Mouse (Mus musculus): ENCODE results near the gene Fam83f. TPM values are rescaled to one million over a fixed set of nuclear protein-coding genes. Genes with fewer than 3 reads are reported as not detected.

Gene Fam83f
- total and polyA plus RNA-seq, 3 experiments = not detected

- Histone ChIP-seq H3K9me3 (replicated peaks; ENCODE audit: insufficient read depth, low read length) (no peaks in the 10 kb centered on the region), H3K27ac (ENCODE audit: control insufficient read depth, low read depth, low read length) (no peak overlapping the region), H3K9ac (ENCODE audit: control insufficient read depth, low read depth, low read length, poor library complexity, severe bottlenecking) (no peak overlapping the region), H3K4me3 (ENCODE audit: control insufficient read depth in 1 of 2, insufficient read depth in 1 of 2, low read depth in 2 of 2, low read length in 2 of 2) (no peak overlapping the region), H3K79me2 (ENCODE audit: control insufficient read depth, insufficient read depth, low read length, poor library complexity) (no peaks in the 10 kb centered on the region), H3K36me3 (ENCODE audit: control insufficient read depth in 1 of 2, insufficient read depth in 2 of 2, low read length in 2 of 2) (no peaks in the 10 kb centered on the region), H3K27me3 (ENCODE audit: control insufficient read depth in 1 of 2, insufficient read depth in 2 of 2, low read length in 2 of 2) (peaks cover 6 to 9% of the 10 kb centered on the region in 2 experiments; a peak in 3 of 4 replicates), H3K4me1 (ENCODE audit: control insufficient read depth in 1 of 2, insufficient read depth in 2 of 2, low read length in 2 of 2) (no peaks in the 10 kb centered on the region)
- no peak for DNase-seq (ENCODE audit: low read depth, low spot score)
- TF ChIP-seq USF1 (IDR thresholded peaks at IDR 0.05; ENCODE audit: low read depth, low read length) (no peak), POLR2AphosphoS5 (IDR thresholded peaks at IDR 0.05; ENCODE audit: borderline replicate concordance, low read depth, low read length) (no peak), USF2 (IDR thresholded peaks at IDR 0.05; ENCODE audit: borderline replicate concordance in 1 of 2, insufficient read depth in 1 of 2, low read depth in 1 of 2, low read length in 2 of 2) (no peak), UBTF (IDR thresholded peaks at IDR 0.05; ENCODE audit: borderline replicate concordance, insufficient read depth, low read depth, low read length) (no peak), ZKSCAN1 (IDR thresholded peaks at IDR 0.05; ENCODE audit: low read depth, low read length) (no peak), E2F4 (IDR thresholded peaks at IDR 0.05; ENCODE audit: borderline replicate concordance, low read depth, low read length) (no peak), TCF12 (IDR thresholded peaks at IDR 0.05; ENCODE audit: low read depth, low read length) (no peak), SIN3A (IDR thresholded peaks at IDR 0.05; ENCODE audit: low read length) (no peak), JUND (IDR thresholded peaks at IDR 0.05; ENCODE audit: low read depth, low read length) (no peak), MAFK (IDR thresholded peaks at IDR 0.05; ENCODE audit: borderline replicate concordance, low read depth, low read length) (no peak), POLR2AphosphoS2 (IDR thresholded peaks at IDR 0.05; ENCODE audit: low read length) (no peak)
Measured at GRCm38 (mm10) chr15:80658815-80659471, 12.7 kb upstream of the Fam83f start.

GRCm38 (mm10) chr15:80660963-80661362 is 10.7 kb upstream of the Fam83f start:
- Histone ChIP-seq H3K27ac (ENCODE audit: control insufficient read depth, low read depth, low read length) (no peak overlapping the region), H3K9ac (ENCODE audit: control insufficient read depth, low read depth, low read length, poor library complexity, severe bottlenecking) (no peak overlapping the region), H3K4me1 (ENCODE audit: control insufficient read depth in 1 of 2, insufficient read depth in 2 of 2, low read length in 2 of 2) (no peaks in the 10 kb centered on the region), H3K4me3 (ENCODE audit: control insufficient read depth in 1 of 2, insufficient read depth in 1 of 2, low read depth in 2 of 2, low read length in 2 of 2) (no peak overlapping the region), H3K9me3 (replicated peaks; ENCODE audit: insufficient read depth, low read length) (no peaks in the 10 kb centered on the region), H3K36me3 (ENCODE audit: control insufficient read depth in 1 of 2, insufficient read depth in 2 of 2, low read length in 2 of 2) (no peaks in the 10 kb centered on the region), H3K79me2 (ENCODE audit: control insufficient read depth, insufficient read depth, low read length, poor library complexity) (no peaks in the 10 kb centered on the region), H3K27me3 (ENCODE audit: control insufficient read depth in 1 of 2, insufficient read depth in 2 of 2, low read length in 2 of 2) (peaks cover 6% of the 10 kb centered on the region in 2 experiments; a peak in 3 of 4 replicates)
- DNase-seq (ENCODE audit: low read depth, low spot score) = no peak
- no peak for TF ChIP-seq CHD2 (IDR thresholded peaks at IDR 0.05; ENCODE audit: low read length)
- no peak for TF ChIP-seq EP300 (IDR thresholded peaks at IDR 0.05; ENCODE audit: low read depth in 1 of 2, low read length in 2 of 2)
- TF ChIP-seq POLR2AphosphoS5 (IDR thresholded peaks at IDR 0.05; ENCODE audit: borderline replicate concordance, low read depth, low read length) = no peak
- no peak for TF ChIP-seq POLR2A (IDR thresholded peaks at IDR 0.05; ENCODE audit: control insufficient read depth in 1 of 2, insufficient read depth in 1 of 2, low read depth in 1 of 2, low read length in 2 of 2, poor library complexity in 1 of 2)
- TF ChIP-seq E2F4 (IDR thresholded peaks at IDR 0.05; ENCODE audit: borderline replicate concordance, low read depth, low read length) = no peak
- TF ChIP-seq ZKSCAN1 (IDR thresholded peaks at IDR 0.05; ENCODE audit: low read depth, low read length) = no peak
- TF ChIP-seq UBTF (IDR thresholded peaks at IDR 0.05; ENCODE audit: borderline replicate concordance, insufficient read depth, low read depth, low read length) = no peak
- no peak for TF ChIP-seq CHD1 (IDR thresholded peaks at IDR 0.05; ENCODE audit: low read depth, low read length)
- no peak for TF ChIP-seq NELFE (IDR thresholded peaks at IDR 0.05; ENCODE audit: low read depth, low read length)
- TF ChIP-seq TAL1 (IDR thresholded peaks at IDR 0.05; ENCODE audit: low read length) = no peak
- TF ChIP-seq NRF1 (IDR thresholded peaks at IDR 0.05; ENCODE audit: insufficient read depth, low read depth, low read length, poor library complexity, severe bottlenecking) = no peak
- TF ChIP-seq MAZ (IDR thresholded peaks at IDR 0.05; ENCODE audit: low read depth, low read length) = no peak
- no peak for TF ChIP-seq ZNF384 (IDR thresholded peaks at IDR 0.05; ENCODE audit: low read depth, low read length)
- no peak for TF ChIP-seq TBP (IDR thresholded peaks at IDR 0.05; ENCODE audit: low read depth, low read length)
- TF ChIP-seq SIN3A (IDR thresholded peaks at IDR 0.05; ENCODE audit: low read length) = no peak
- TF ChIP-seq MYC (IDR thresholded peaks at IDR 0.05; ENCODE audit: low read depth, low read length) = no peak

Data from MEL (cell line).